Mouse (Mus musculus) stomach, postnatal 0 days (tissue): ENCODE measurements at regions not wholly inside any gene's neighbourhood (a gene's known extent, or its start where the extent isn't known, plus 50 kb on each side); places are given as distances from the start of the nearest gene placed in this dataset.
A peak's percentile ranks its signal among the peaks of the same experiment; 100 is the strongest.

Experiments used
- ATAC-seq: fragments of 200-750 bp; cut with Nextera tagmentation; 2 replicates; pipeline ENCODE4 v1.8.0; 2017; ENCODE audit not compliant: low FRiP score, low TSS enrichment
- DNase-seq: peaks from one replicate; pipeline ENCODE4 v3.0.0-alpha.2; 2016; ENCODE audit warnings: low spot score
- H3K27ac ChIP-seq: fragments of 300-500 bp; sonication (generic); replicated peaks from 2 replicates; pipeline ENCODE4 v1.5.1; 2014; ENCODE audit warnings: mild to moderate bottlenecking, control low read depth
- H3K27me3 ChIP-seq: fragments of 300-500 bp; sonication (generic); 2 replicates; pipeline ENCODE4 v1.6.1; 2014; ENCODE audit warnings: low read length; ENCODE audit not compliant: control insufficient read depth, insufficient read depth
- H3K36me3 ChIP-seq: fragments of 300-500 bp; sonication (generic); 2 replicates; pipeline ENCODE4 v1.6.1; 2014; ENCODE audit warnings: low read length, mixed read lengths; ENCODE audit not compliant: control insufficient read depth, insufficient read depth
- H3K4me1 ChIP-seq: fragments of 300-500 bp; sonication (generic); replicated peaks from 2 replicates; pipeline ENCODE4 v1.6.1; 2014; ENCODE audit warnings: antibody characterized with exemption; ENCODE audit not compliant: control insufficient read depth, insufficient read depth
- H3K4me2 ChIP-seq: fragments of 300-500 bp; sonication (generic); replicated peaks from 2 replicates; pipeline ENCODE4 v1.6.1; 2014; ENCODE audit warnings: low read depth, mild to moderate bottlenecking, control low read depth, moderate library complexity
- H3K4me3 ChIP-seq: fragments of 300-500 bp; sonication (generic); 2 replicates; pipeline ENCODE4 v1.5.1; 2014; ENCODE audit warnings: low read depth, low read length, control low read depth
- H3K9ac ChIP-seq: fragments of 300-500 bp; sonication (generic); 2 replicates; pipeline ENCODE4 v1.6.1; 2014; ENCODE audit warnings: mild to moderate bottlenecking, low read length, control low read depth, mixed read lengths
- H3K9me3 ChIP-seq: fragments of 300-500 bp; sonication (generic); 2 replicates; pipeline ENCODE4 v1.6.1; 2016; ENCODE audit warnings: low read length; ENCODE audit not compliant: control insufficient read depth
- CTCF ChIP-seq: IDR thresholded peaks from 2 replicates; pipeline ENCODE4 v1.5.1; 2016; ENCODE audit warnings: antibody characterized with exemption, low read depth, mild to moderate bottlenecking, moderate library complexity
- EP300 ChIP-seq: optimal IDR thresholded peaks from 2 replicates; pipeline ENCODE3; 2016; ENCODE audit warnings: antibody characterized with exemption
- WGBS: fragments of 180-500 bp; shearing (Covaris S2); extraction: QIAGEN DNeasy Blood & Tissue Kit; methylation state at CpG from one replicate; pipeline ENCODE4 v1.1.7; 2014; 5-methylcytosine and 5-hydroxymethylcytosine counted together

- H3K4me1 ChIP-seq = no peaks in the 10 kb centered on the region
- H3K4me2 ChIP-seq = no peak overlapping the region
- H3K27ac ChIP-seq = no peak overlapping the region
- no peaks in the 10 kb centered on the region for H3K27me3 ChIP-seq
- no peak for ATAC-seq
- 89% methylated on average over 5 of the region's 5 CpGs for WGBS
- no peaks in the 10 kb centered on the region for H3K9me3 ChIP-seq
- no peak for TF ChIP-seq EP300
- TF ChIP-seq CTCF = no peak
- no peak for DNase-seq
- no peak overlapping the region for H3K9ac ChIP-seq
- H3K4me3 ChIP-seq = no peak overlapping the region
- H3K36me3 ChIP-seq = no peaks in the 10 kb centered on the region
Observed at GRCm38 (mm10) chr6:147356570-147356969, 92.6 kb upstream of the Pthlh start.

GRCm38 (mm10) chr6:147349566-147350237 is 85.7 kb upstream of the Pthlh start:
- Histone ChIP-seq H3K27me3 (no peaks in the 10 kb centered on the region), H3K4me2 (no peak overlapping the region), H3K4me1 (no peaks in the 10 kb centered on the region), H3K36me3 (no peaks in the 10 kb centered on the region), H3K9ac (no peak overlapping the region), H3K4me3 (no peak overlapping the region), H3K9me3 (no peaks in the 10 kb centered on the region), H3K27ac (no peak overlapping the region)
- 0 out of 2 replicates have a peak, but pooled peaks have one; percentile 8 for TF ChIP-seq CTCF
- TF ChIP-seq EP300 = no peak
- ATAC-seq = no peak
- no peak for DNase-seq
- WGBS = 48% methylated on average over 4 of the region's 4 CpGs

GRCm38 (mm10) chr6:147348621-147349020 is 84.6 kb upstream of the Pthlh start:
- Histone ChIP-seq H3K4me3 (no peak overlapping the region), H3K27ac (no peak overlapping the region), H3K36me3 (no peaks in the 10 kb centered on the region), H3K27me3 (no peaks in the 10 kb centered on the region), H3K9me3 (no peaks in the 10 kb centered on the region), H3K4me1 (no peaks in the 10 kb centered on the region), H3K4me2 (no peak overlapping the region), H3K9ac (no peak overlapping the region)
- 54% methylated on average over 3 of the region's 3 CpGs for WGBS
- ATAC-seq (no peak), DNase-seq (no peak)
- TF ChIP-seq CTCF (no peak), EP300 (no peak)

- Histone ChIP-seq H3K9me3 (no peaks in the 10 kb centered on the region), H3K4me2 (no peak overlapping the region), H3K27me3 (no peaks in the 10 kb centered on the region), H3K9ac (no peak overlapping the region), H3K36me3 (no peaks in the 10 kb centered on the region), H3K27ac (no peak overlapping the region), H3K4me3 (no peak overlapping the region), H3K4me1 (no peaks in the 10 kb centered on the region)
- DNase-seq (no peak), ATAC-seq (no peak)
- 72% methylated on average over 1 of the region's 1 CpGs for WGBS
- TF ChIP-seq CTCF = no peak
- no peak for TF ChIP-seq EP300
Observed at GRCm38 (mm10) chr6:147341042-147341441, 77.1 kb upstream of the Pthlh start.

- TF ChIP-seq EP300 = no peak
- no peak for TF ChIP-seq CTCF
Observed at GRCm38 (mm10) chr6:147332976-147333375, 69.0 kb upstream of the Pthlh start.

GRCm38 (mm10) chr6:147329201-147329600 is 65.2 kb upstream of the Pthlh start:
- ATAC-seq (no peak), DNase-seq (no peak)
- Histone ChIP-seq H3K9me3 (no peaks in the 10 kb centered on the region), H3K4me1 (no peaks in the 10 kb centered on the region), H3K36me3 (no peaks in the 10 kb centered on the region), H3K9ac (no peak overlapping the region), H3K27me3 (no peaks in the 10 kb centered on the region), H3K4me3 (no peak overlapping the region), H3K4me2 (no peak overlapping the region), H3K27ac (no peak overlapping the region)
- WGBS = 80% methylated on average over 5 of the region's 5 CpGs
- no peak for TF ChIP-seq CTCF
- no peak for TF ChIP-seq EP300

More at GRCm38 (mm10) chr6:147332976-147333375, 69.0 kb upstream of the Pthlh start:
- H3K4me1 ChIP-seq = no peaks in the 10 kb centered on the region
- DNase-seq (no peak), ATAC-seq (no peak)
- H3K4me3 ChIP-seq = no peak overlapping the region
- WGBS = 79% methylated on average over 7 of the region's 7 CpGs
- H3K9ac ChIP-seq = no peak overlapping the region
- H3K36me3 ChIP-seq = no peaks in the 10 kb centered on the region
- H3K4me2 ChIP-seq = no peak overlapping the region
- no peaks in the 10 kb centered on the region for H3K9me3 ChIP-seq
- no peaks in the 10 kb centered on the region for H3K27me3 ChIP-seq
- H3K27ac ChIP-seq = no peak overlapping the region
